Mouse (Mus musculus) neural tube, embryonic 12.5 days (tissue): ENCODE data around the gene Serinc3. TPM values are rescaled to one million over a fixed set of nuclear protein-coding genes. Genes with fewer than 3 reads are reported as not detected.

Experiments
- ATAC-seq: fragments of 200-750 bp; cut with Nextera tagmentation; 2 replicates; pipeline ENCODE4 v1.8.0; 2017; ENCODE audit warnings: low read depth, mild to moderate bottlenecking, moderate TSS enrichment, moderate library complexity; ENCODE audit not compliant: low FRiP score
- H3K27ac ChIP-seq: fragments of 300-500 bp; sonication (generic); 2 replicates; pipeline ENCODE4 v1.5.1; 2016
- H3K27me3 ChIP-seq: fragments of 300-500 bp; sonication (generic); replicated peaks from 2 replicates; pipeline ENCODE4 v1.6.1; 2016; ENCODE audit warnings: mild to moderate bottlenecking
- H3K36me3 ChIP-seq: fragments of 300-500 bp; sonication (generic); 2 replicates; pipeline ENCODE4 v1.6.1; 2016; ENCODE audit warnings: mild to moderate bottlenecking
- H3K4me1 ChIP-seq: fragments of 300-500 bp; sonication (generic); 2 replicates; pipeline ENCODE4 v1.6.1; 2016
- H3K4me2 ChIP-seq: fragments of 300-500 bp; sonication (generic); replicated peaks from 2 replicates; pipeline ENCODE4 v1.6.1; 2016; ENCODE audit warnings: mild to moderate bottlenecking
- H3K4me3 ChIP-seq: fragments of 300-500 bp; sonication (generic); 2 replicates; pipeline ENCODE4 v1.5.1; 2016
- H3K9ac ChIP-seq: fragments of 300-500 bp; sonication (generic); 2 replicates; pipeline ENCODE4 v1.6.1; 2016; ENCODE audit warnings: mild to moderate bottlenecking
- H3K9me3 ChIP-seq: fragments of 300-500 bp; sonication (generic); 2 replicates; pipeline ENCODE4 v1.6.1; 2016; ENCODE audit warnings: mild to moderate bottlenecking
- WGBS: fragments of 180-500 bp; shearing (Covaris S2); methylation state at CpG from one replicate; pipeline ENCODE4 v1.1.7; 2016; 5-methylcytosine and 5-hydroxymethylcytosine counted together
- polyA plus RNA-seq: library from polyadenylated mRNA; unstranded; fragments of >200 nt; fragmentation: Nextera tagmentation; extraction: Ambion mirVana; gene quantifications from 2 replicates; pipeline ENCODE4 v1.2.1, GENCODE M21; 2016

Gene Serinc3
- polyA plus RNA-seq, 1 experiment from 2014 or later, result 41.2 TPM

DNA sequence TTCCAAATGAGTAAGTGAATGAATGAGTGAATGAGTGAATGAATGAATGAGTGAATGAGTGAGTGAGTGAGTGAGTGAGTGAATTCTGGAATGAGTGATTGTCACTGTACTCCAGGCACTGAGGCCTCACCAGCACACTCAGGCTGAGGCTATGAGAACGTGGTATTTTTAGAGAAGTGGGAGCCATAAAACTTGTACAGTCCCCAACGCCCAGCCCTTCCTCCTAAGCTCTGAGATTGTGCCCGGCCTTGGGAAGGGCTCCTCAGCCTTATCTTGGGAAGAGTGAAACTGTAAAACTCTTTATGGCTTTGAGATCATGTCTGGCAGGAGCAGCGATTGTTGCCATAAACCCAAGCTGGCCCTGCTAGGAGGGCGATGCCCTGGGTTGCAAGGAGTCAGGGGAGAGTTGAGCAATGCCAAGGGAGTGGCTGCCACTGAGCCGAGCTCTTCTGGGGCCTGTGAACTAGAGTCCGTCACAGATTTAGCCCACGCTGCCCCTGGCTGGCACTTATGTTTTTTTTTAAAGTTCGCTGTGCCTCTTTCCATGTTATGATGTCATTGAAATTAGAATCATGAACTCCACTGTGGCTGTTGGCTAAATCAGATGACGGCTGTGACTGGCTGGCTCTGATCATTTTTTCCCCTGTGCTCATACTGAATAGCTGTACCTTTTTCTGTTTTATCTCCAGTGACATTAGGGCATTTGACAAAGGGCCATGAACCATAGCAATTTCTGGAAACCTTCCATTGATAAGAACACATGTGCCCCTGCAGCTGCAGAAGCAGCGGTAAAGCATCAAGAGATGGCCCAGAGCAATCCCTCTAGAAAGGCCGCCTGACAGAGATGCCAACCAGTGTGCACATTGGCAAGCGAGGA is 64.6 kb downstream of the Serinc3 start:
- Histone ChIP-seq H3K9ac (no peak overlapping the region), H3K4me3 (no peak overlapping the region), H3K27ac (no peak overlapping the region), H3K36me3 (no peaks in the 10 kb centered on the region), H3K4me1 (no peaks in the 10 kb centered on the region), H3K4me2 (no peak overlapping the region), H3K27me3 (no peaks in the 10 kb centered on the region), H3K9me3 (no peaks in the 10 kb centered on the region)
- ATAC-seq, result no peak
- WGBS, result 79% methylated on average over 13 of the region's 13 CpGs

DNA sequence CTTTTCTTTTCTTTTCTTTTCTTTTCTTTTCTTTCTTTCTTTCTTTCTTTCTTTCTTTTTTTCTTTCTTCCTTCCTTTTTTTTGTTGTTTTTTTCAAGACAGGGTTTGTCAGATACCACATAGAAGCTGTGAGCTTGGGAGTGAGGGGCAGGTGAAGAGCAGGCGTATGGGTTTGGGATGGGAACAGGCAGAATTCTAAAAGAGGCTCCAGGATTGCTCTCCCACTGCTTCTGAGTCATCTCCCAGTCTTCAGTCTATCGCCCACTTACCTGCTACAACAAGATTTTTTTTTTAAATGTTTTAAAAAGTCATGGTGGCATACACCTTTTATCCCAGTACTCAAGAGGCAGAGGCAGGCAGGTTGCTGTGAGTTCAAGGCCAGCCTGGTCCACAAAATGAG is 66.9 kb downstream of the Serinc3 start:
- H3K27me3 ChIP-seq, result no peaks in the 10 kb centered on the region
- 86% methylated on average over 2 of the region's 2 CpGs for WGBS
- no peak overlapping the region for H3K4me2 ChIP-seq
- no peaks in the 10 kb centered on the region for H3K4me1 ChIP-seq
- no peak overlapping the region for H3K9ac ChIP-seq
- no peak overlapping the region for H3K4me3 ChIP-seq
- ATAC-seq, result no peak
- no peaks in the 10 kb centered on the region for H3K9me3 ChIP-seq
- H3K36me3 ChIP-seq, result no peaks in the 10 kb centered on the region
- no peak overlapping the region for H3K27ac ChIP-seq

DNA sequence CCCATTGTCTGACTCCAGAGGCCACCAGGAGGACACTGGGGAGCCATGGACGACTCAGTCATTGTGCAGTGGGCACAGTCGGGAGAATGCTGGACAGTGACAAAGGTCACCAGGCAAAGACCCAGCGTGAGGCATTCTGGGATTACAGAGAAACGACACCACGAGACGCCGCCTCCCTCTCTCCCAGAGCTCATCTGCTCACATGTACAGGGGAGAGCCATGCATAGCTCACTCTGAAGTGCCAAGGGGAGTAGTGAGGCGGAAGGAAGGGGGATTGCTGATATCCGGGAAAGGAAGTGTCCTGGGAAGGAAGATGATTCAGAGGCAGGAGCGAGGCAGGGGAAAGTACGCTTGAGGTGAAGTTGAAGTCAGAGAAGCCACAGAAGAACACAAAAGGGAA is 69.7 kb downstream of the Serinc3 start:
- no peak for ATAC-seq
- 50% methylated on average over 11 of the region's 11 CpGs for WGBS
- H3K9ac ChIP-seq, result no peak overlapping the region
- H3K4me3 ChIP-seq, result no peak overlapping the region
- H3K4me2 ChIP-seq, result no peak overlapping the region
- H3K4me1 ChIP-seq, result no peaks in the 10 kb centered on the region
- H3K27ac ChIP-seq, result no peak overlapping the region
- H3K9me3 ChIP-seq, result no peaks in the 10 kb centered on the region
- no peaks in the 10 kb centered on the region for H3K27me3 ChIP-seq
- no peaks in the 10 kb centered on the region for H3K36me3 ChIP-seq

DNA sequence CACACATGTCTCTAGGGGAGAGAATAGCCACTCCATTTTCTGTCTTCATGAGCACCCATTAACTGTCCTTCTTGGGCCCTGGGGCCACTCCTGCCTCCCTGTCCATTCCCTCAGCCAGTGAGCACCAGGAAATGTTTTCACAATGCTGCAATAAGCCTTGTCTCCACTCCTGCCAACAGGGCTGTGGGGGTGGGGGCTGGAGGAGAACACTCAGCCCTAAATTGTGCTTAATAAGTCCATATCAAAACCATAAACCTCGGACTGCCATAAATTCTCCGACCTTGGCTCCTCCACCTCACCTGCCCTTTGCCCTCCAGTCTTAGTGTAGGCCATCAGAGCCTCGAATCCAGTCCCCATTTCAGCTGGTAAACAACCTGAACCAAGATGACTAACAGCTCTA is 70.6 kb downstream of the Serinc3 start:
- no peak for ATAC-seq
- Histone ChIP-seq H3K9me3 (no peaks in the 10 kb centered on the region), H3K4me2 (no peak overlapping the region), H3K27me3 (no peaks in the 10 kb centered on the region), H3K9ac (no peak overlapping the region), H3K4me3 (no peak overlapping the region), H3K4me1 (no peaks in the 10 kb centered on the region), H3K36me3 (no peaks in the 10 kb centered on the region), H3K27ac (no peak overlapping the region)
- WGBS, result 84% methylated on average over 3 of the region's 3 CpGs

Other genes starting within 250 kb of the Serinc3 start
- 0.81 and 1.3 TPM in 2 replicates for gene Jph2, start 247.1 kb downstream of the Serinc3 start, polyA plus RNA-seq
- gene Oser1, start 220.4 kb downstream of the Serinc3 start, polyA plus RNA-seq, result 74.3 and 74.8 TPM in 2 replicates
- 83.1 and 83.6 TPM in 2 replicates for gene Gdap1l1, start 206.7 kb downstream of the Serinc3 start, polyA plus RNA-seq
- 12.7 and 14.2 TPM in 2 replicates for gene Fitm2, start 172.5 kb downstream of the Serinc3 start, polyA plus RNA-seq
- gene R3hdml, start 152.8 kb downstream of the Serinc3 start, polyA plus RNA-seq, result not detected in 2 replicates
- not detected in 2 replicates for gene Hnf4a, start 138.3 kb downstream of the Serinc3 start, polyA plus RNA-seq
- gene Ttpal, start 42.8 kb downstream of the Serinc3 start, polyA plus RNA-seq, result 45.7 and 52.5 TPM in 2 replicates
- gene Pkig, start 13.3 kb upstream of the Serinc3 start, polyA plus RNA-seq, result 123 and 124 TPM in 2 replicates
- gene Ada, start 105.1 kb upstream of the Serinc3 start, polyA plus RNA-seq, result 3.9 and 4.2 TPM in 2 replicates
- gene Ccn5, start 175.7 kb upstream of the Serinc3 start, polyA plus RNA-seq, result 0.14 and 0.41 TPM in 2 replicates
- gene Kcnk15, start 208.5 kb upstream of the Serinc3 start, polyA plus RNA-seq, result 0.10 TPM in 1 of 2 replicates, not detected in the other